Mouse (Mus musculus) G1E (cell line): ENCODE measurements around the gene Nell1.

Experiments
- CTCF ChIP-seq: IDR thresholded peaks from 2 replicates; pipeline ENCODE4 v1.5.1; 2012; ENCODE audit warnings: low read depth, low read length, inconsistent platforms, mixed read lengths
- GATA1 ChIP-seq: IDR thresholded peaks from 2 replicates; pipeline ENCODE4 v1.6.1; 2012; ENCODE audit warnings: borderline replicate concordance, low read length, inconsistent platforms, mixed read lengths
- POLR2AphosphoS5 ChIP-seq: IDR thresholded peaks from 2 replicates; pipeline ENCODE4 v1.6.1; 2012; ENCODE audit warnings: low read depth, low read length, inconsistent platforms; ENCODE audit not compliant: insufficient replicate concordance
- TAL1 ChIP-seq: conservative IDR thresholded peaks from 2 replicates; pipeline ENCODE4 v1.6.1; 2012; ENCODE audit warnings: low read depth, low read length, inconsistent platforms, mixed read lengths

DNA sequence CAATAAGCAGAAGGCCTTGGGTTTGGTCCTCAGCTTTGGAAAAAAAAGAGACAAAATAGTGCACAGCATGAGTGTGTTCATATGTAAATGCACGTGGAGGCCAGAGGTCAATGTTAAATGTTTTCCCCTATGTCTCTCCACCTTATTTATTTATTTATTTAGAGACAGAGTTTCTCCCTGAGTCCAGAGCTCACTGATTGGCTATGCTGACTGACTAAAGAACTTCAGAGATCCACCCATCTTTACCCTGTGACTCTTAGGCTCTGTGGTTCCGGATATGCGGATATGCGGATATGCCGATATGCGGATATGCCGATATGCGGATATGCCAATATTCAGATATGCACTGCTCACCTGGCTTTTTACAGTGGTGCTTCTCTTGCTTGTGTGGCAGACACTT is 11.3 kb downstream of the Nell1 start:
- TF ChIP-seq CTCF = no peak
- no peak for TF ChIP-seq GATA1
- no peak for TF ChIP-seq POLR2AphosphoS5
- no peak for TF ChIP-seq TAL1
